Mouse (Mus musculus) ovary, adult 18-20 months (tissue): Measurements from ENCODE around the gene Crtc1.

Experiments
- DNase-seq: peaks from one replicate; pipeline ENCODE4 v3.0.0; 2022; ENCODE audit warnings: low spot score, mixed read lengths

Gene Crtc1

GRCm38 (mm10) chr8:70351035-70351999 lies 88.1 kb downstream of the Crtc1 start:
- DNase-seq = no peak

GRCm38 (mm10) chr8:70347860-70348420 lies 91.4 kb downstream of the Crtc1 start:
- no peak for DNase-seq

- no peak for DNase-seq
Observed at GRCm38 (mm10) chr8:70347443-70347842, 91.9 kb downstream of the Crtc1 start.

- DNase-seq = no peak
Observed at GRCm38 (mm10) chr8:70344279-70344678, 95.1 kb downstream of the Crtc1 start.

- no peak for DNase-seq
Observed at GRCm38 (mm10) chr8:70343696-70344095, 95.7 kb downstream of the Crtc1 start.

- no peak for DNase-seq
Observed at GRCm38 (mm10) chr8:70343076-70343475, 96.3 kb downstream of the Crtc1 start.

DNA sequence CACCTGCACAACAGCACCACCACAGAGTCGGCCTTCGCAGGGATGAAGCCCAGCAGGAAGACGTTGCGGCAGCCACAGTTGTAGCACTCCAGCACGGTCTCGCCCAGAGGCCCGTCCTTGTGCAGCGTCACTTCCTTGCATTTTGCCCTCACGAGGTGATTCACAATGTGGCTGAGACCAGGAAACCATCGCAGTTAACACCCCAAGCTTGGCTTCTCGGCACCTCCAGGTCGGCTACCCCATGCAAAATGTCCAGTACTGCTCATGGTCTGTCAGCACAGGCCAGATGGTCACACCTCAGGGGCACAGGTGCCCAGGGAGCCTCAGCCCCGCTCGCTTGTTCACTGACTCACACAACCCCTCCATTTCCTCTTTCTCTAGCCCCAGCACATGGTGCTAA lies 97.4 kb downstream of the Crtc1 start:
- DNase-seq = no peak

DNA sequence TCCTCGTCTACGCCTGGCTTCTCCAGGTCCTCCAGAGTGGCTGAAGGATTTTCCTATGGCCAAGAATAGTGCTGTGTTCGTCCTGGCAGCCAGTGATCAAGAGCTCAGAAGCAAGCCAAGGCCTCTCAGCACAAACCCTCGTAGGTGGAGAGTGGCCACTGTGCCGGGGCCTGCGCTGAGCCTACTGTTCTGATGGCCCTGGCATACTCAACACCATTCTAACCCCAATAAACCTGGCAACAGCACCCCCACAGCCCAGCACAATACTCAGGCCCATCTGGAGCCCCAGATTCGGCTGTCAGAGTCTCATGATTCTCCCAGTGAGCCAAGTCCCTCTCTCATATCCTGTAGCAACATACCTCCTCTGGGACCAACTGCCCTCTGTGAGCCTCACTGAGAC lies 98.7 kb downstream of the Crtc1 start:
- DNase-seq = no peak

DNA sequence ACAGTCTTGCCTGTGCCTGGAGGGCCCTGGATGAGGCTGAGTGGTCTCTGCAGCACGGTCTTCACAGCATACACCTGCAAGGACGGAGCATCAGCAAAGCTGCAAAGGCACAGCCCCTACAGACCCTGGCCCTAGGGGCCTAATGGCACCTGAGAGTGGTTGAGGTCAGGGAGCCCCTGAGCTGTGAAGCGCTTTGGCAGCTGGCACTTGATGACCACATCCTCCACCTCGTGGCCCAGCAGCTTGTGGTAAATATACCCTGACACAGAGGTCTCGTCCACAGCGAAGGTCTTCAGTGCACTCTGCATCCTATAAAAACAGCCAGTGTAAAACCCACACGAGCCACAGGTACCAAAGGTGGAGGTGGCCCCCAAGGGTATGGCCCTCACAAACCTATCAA lies 100.4 kb downstream of the Crtc1 start:
- no peak for DNase-seq

GRCm38 (mm10) chr8:70332878-70333202 lies 106.5 kb downstream of the Crtc1 start:
- no peak for DNase-seq
